Mouse (Mus musculus) limb, embryonic 10.5 days (tissue): Measurements from ENCODE around the gene Hoxc10. TPM values are rescaled to one million over a fixed set of nuclear protein-coding genes. Genes with fewer than 3 reads are reported as not detected.
A peak's percentile ranks its signal among the peaks of the same experiment; 100 is the strongest.

Source experiments
- DNase-seq: peaks from one replicate; pipeline ENCODE4 v3.0.0-alpha.2; 2017; ENCODE audit warnings: low spot score
- H3K27ac ChIP-seq: fragments of 300-500 bp; sonication (generic); 2 replicates; pipeline ENCODE4 v1.5.1; 2016; ENCODE audit warnings: mild to moderate bottlenecking
- H3K27me3 ChIP-seq: fragments of 300-500 bp; sonication (generic); 2 replicates; pipeline ENCODE4 v1.6.1; 2016; ENCODE audit warnings: low read depth, mild to moderate bottlenecking; ENCODE audit not compliant: poor library complexity, severe bottlenecking
- H3K36me3 ChIP-seq: fragments of 300-500 bp; sonication (generic); 2 replicates; pipeline ENCODE4 v1.6.1; 2016; ENCODE audit warnings: mild to moderate bottlenecking, moderate library complexity
- H3K4me1 ChIP-seq: fragments of 300-500 bp; sonication (generic); 2 replicates; pipeline ENCODE4 v1.6.1; 2016
- H3K4me3 ChIP-seq: fragments of 300-500 bp; sonication (generic); 2 replicates; pipeline ENCODE4 v1.5.1; 2016; ENCODE audit warnings: mild to moderate bottlenecking, moderate library complexity
- H3K9me3 ChIP-seq: fragments of 300-500 bp; sonication (generic); replicated peaks from 2 replicates; pipeline ENCODE4 v1.6.1; 2016; ENCODE audit warnings: mild to moderate bottlenecking
- WGBS: fragments of 180-500 bp; shearing (Covaris S2); methylation state at CpG from one replicate; pipeline ENCODE4 v1.1.7; 2016; 5-methylcytosine and 5-hydroxymethylcytosine counted together
- polyA plus RNA-seq: library from polyadenylated mRNA; unstranded; fragments of >200 nt; fragmentation: Nextera tagmentation; extraction: Ambion mirVana; gene quantifications from 2 replicates; pipeline ENCODE4 v1.2.1, GENCODE M21; 2016

The Hoxc10 gene
- polyA plus RNA-seq, 1 experiment from 2014 or later = 51.4 TPM

- H3K36me3 ChIP-seq = no peaks in the 10 kb centered on the region
- H3K9me3 ChIP-seq = no peaks in the 10 kb centered on the region
- under 1% methylated on average over 12 of the region's 12 CpGs for WGBS
- H3K27me3 ChIP-seq = peaks cover 100% of the 10 kb centered on the region
- H3K4me3 ChIP-seq = 0 out of 2 replicates have a peak overlapping the region, but pooled peaks have one; percentile 0
- H3K27ac ChIP-seq = no peak overlapping the region
- DNase-seq = no peak
- peaks cover 36% of the 10 kb centered on the region for H3K4me1 ChIP-seq
Observed at GRCm38 (mm10) chr15:102934438-102934837, 32.2 kb upstream of the Hoxc10 start.

GRCm38 (mm10) chr15:102934897-102935296, 31.7 kb upstream of the Hoxc10 start:
- Histone ChIP-seq H3K4me3 (0 out of 2 replicates have a peak overlapping the region, but pooled peaks have one; percentile 0), H3K27me3 (peaks cover 100% of the 10 kb centered on the region), H3K9me3 (no peaks in the 10 kb centered on the region), H3K27ac (no peak overlapping the region), H3K36me3 (no peaks in the 10 kb centered on the region), H3K4me1 (peaks cover 41% of the 10 kb centered on the region)
- WGBS = under 1% methylated on average over 27 of the region's 27 CpGs
- DNase-seq = peak; percentile 74

- Histone ChIP-seq H3K27ac (peak within 1 kb of the TSS; percentile 70), H3K9me3 (no peaks in the 10 kb centered on the region), H3K4me3 (peak within 1 kb of the TSS; percentile 32), H3K36me3 (no peaks in the 10 kb centered on the region), H3K4me1 (peaks cover 42% of the 10 kb centered on the region), H3K27me3 (peaks cover 100% of the 10 kb centered on the region)
- no peak for DNase-seq
- 2% methylated on average over 31 of the region's 31 CpGs for WGBS
Observed at GRCm38 (mm10) chr15:102936279-102936972, 30.2 kb upstream of the Hoxc10 start, which contains the start of gene Hoxc12. TSS of gene Hoxc12 (plus strand) at chr15:102936757.

GRCm38 (mm10) chr15:102937036-102937666, 29.4 kb upstream of the Hoxc10 start:
- Histone ChIP-seq H3K4me1 (peaks cover 37% of the 10 kb centered on the region), H3K36me3 (no peaks in the 10 kb centered on the region), H3K4me3 (peak overlapping the region; percentile 32), H3K27ac (peak overlapping the region; percentile 70), H3K9me3 (no peaks in the 10 kb centered on the region), H3K27me3 (peaks cover 100% of the 10 kb centered on the region)
- under 1% methylated on average over 50 of the region's 50 CpGs for WGBS
- no peak for DNase-seq

GRCm38 (mm10) chr15:102939256-102940155, 27.1 kb upstream of the Hoxc10 start:
- Histone ChIP-seq H3K4me1 (peaks cover 48% of the 10 kb centered on the region), H3K27ac (peak overlapping the region; percentile 44), H3K4me3 (peak overlapping the region; percentile 36), H3K9me3 (no peaks in the 10 kb centered on the region), H3K27me3 (peaks cover 100% of the 10 kb centered on the region), H3K36me3 (no peaks in the 10 kb centered on the region)
- peak; percentile 62 for DNase-seq
- WGBS = under 1% methylated on average over 34 of the region's 34 CpGs

GRCm38 (mm10) chr15:102942739-102943467, 23.7 kb upstream of the Hoxc10 start:
- Histone ChIP-seq H3K9me3 (no peaks in the 10 kb centered on the region), H3K36me3 (no peaks in the 10 kb centered on the region), H3K27ac (peak overlapping the region; percentile 87), H3K4me1 (peaks cover 36% of the 10 kb centered on the region), H3K27me3 (peaks cover 100% of the 10 kb centered on the region), H3K4me3 (peak overlapping the region; percentile 51)
- DNase-seq = peak; percentile 72
- under 1% methylated on average over 53 of the region's 53 CpGs for WGBS

- peak overlapping the region; percentile 51 for H3K4me3 ChIP-seq
- no peaks in the 10 kb centered on the region for H3K36me3 ChIP-seq
- peaks cover 34% of the 10 kb centered on the region for H3K4me1 ChIP-seq
- peaks cover 100% of the 10 kb centered on the region for H3K27me3 ChIP-seq
- no peaks in the 10 kb centered on the region for H3K9me3 ChIP-seq
- DNase-seq = no peak
- H3K27ac ChIP-seq = peak overlapping the region; percentile 87
- 1% methylated on average over 5 of the region's 5 CpGs for WGBS
Observed at GRCm38 (mm10) chr15:102943468-102943813, 23.2 kb upstream of the Hoxc10 start.

- H3K27ac ChIP-seq = peak overlapping the region; percentile 8; the same call in 1 of the 2 replicates
- 0 out of 2 replicates have a peak overlapping the region, but pooled peaks have one; percentile 18 for H3K4me3 ChIP-seq
- no peak for DNase-seq
- peaks cover 100% of the 10 kb centered on the region for H3K27me3 ChIP-seq
- WGBS = 10% methylated on average over 22 of the region's 22 CpGs
- H3K4me1 ChIP-seq = peaks cover 28% of the 10 kb centered on the region
- H3K36me3 ChIP-seq = no peaks in the 10 kb centered on the region
- H3K9me3 ChIP-seq = no peaks in the 10 kb centered on the region
Observed at GRCm38 (mm10) chr15:102945185-102946077, 21.2 kb upstream of the Hoxc10 start.

GRCm38 (mm10) chr15:102947276-102947675, 19.3 kb upstream of the Hoxc10 start:
- Histone ChIP-seq H3K36me3 (no peaks in the 10 kb centered on the region), H3K27ac (peak overlapping the region; percentile 93; the same call in 1 of the 2 replicates), H3K4me3 (peak overlapping the region; percentile 40; the same call in 1 of the 2 replicates), H3K27me3 (peaks cover 100% of the 10 kb centered on the region), H3K9me3 (no peaks in the 10 kb centered on the region), H3K4me1 (peaks cover 34% of the 10 kb centered on the region)
- no peak for DNase-seq
- WGBS = under 1% methylated on average over 9 of the region's 9 CpGs

- peak overlapping the region; percentile 40 for H3K4me3 ChIP-seq
Observed at GRCm38 (mm10) chr15:102948842-102949241, 17.8 kb upstream of the Hoxc10 start.

GRCm38 (mm10) chr15:102949696-102950095, 16.9 kb upstream of the Hoxc10 start:
- Histone ChIP-seq H3K9me3 (no peaks in the 10 kb centered on the region), H3K4me3 (peak overlapping the region; percentile 40), H3K27me3 (peaks cover 100% of the 10 kb centered on the region), H3K36me3 (no peaks in the 10 kb centered on the region), H3K27ac (peak overlapping the region; percentile 93), H3K4me1 (peaks cover 26% of the 10 kb centered on the region)
- WGBS = 2% methylated on average over 20 of the region's 20 CpGs
- DNase-seq = no peak

More at GRCm38 (mm10) chr15:102948842-102949241, 17.8 kb upstream of the Hoxc10 start:
- WGBS = 11% methylated on average over 2 of the region's 2 CpGs
- Histone ChIP-seq H3K9me3 (no peaks in the 10 kb centered on the region), H3K36me3 (no peaks in the 10 kb centered on the region), H3K4me1 (peaks cover 23% of the 10 kb centered on the region; the same call in 1 of the 2 replicates), H3K27ac (peak overlapping the region; percentile 93), H3K27me3 (peaks cover 100% of the 10 kb centered on the region)
- no peak for DNase-seq
